Mouse (Mus musculus) splenic B cell, adult 2 months (primary cell): ENCODE data around the gene Ceacam13.
"Not testable (repeated sequence)": the region's sequence is repeated elsewhere in the genome, so short reads cannot be mapped to it uniquely, and the experiment has no call there.

ENCODE experiments used
- DNase-seq: peaks from one replicate; pipeline ENCODE4 v3.0.0-alpha.2; 2011; ENCODE audit warnings: low read depth, low spot score
- H3K27me3 ChIP-seq: 2 replicates; pipeline ENCODE4 v1.6.1; 2012; ENCODE audit warnings: mild to moderate bottlenecking, low read length, moderate library complexity, mixed read lengths; ENCODE audit not compliant: control insufficient read depth, poor library complexity, insufficient read depth, severe bottlenecking
- H3K36me3 ChIP-seq: 2 replicates; pipeline ENCODE4 v1.6.1; 2012; ENCODE audit warnings: mild to moderate bottlenecking, low read length, moderate library complexity, mixed read lengths; ENCODE audit not compliant: control insufficient read depth, poor library complexity, insufficient read depth, severe bottlenecking

The Ceacam13 gene

DNA sequence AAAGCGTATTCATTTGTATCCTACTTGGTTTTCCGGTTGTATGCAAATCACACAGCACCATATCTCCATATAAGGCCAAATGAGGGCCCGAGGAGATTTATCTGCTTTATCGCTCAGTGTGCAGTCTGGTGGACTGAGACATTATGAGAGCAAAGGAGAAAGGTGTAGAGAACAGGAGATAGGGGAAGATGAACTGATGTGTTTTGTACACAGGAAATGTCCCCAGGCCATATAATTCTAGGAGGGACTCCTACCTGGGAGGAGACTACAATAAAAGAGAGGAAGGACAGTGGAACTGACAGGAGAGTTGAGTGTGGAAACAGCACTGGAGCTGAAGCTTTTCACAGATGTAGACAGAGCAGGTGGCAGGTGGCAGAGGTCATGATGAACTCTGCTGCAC is at the start of gene Ceacam13:
Gene Ceacam13 (plus strand): TSS at position 301 of the 400 bp plus-strand sequence.
- H3K36me3 ChIP-seq, result no peaks in the 10 kb centered on the region
- no peaks in the 10 kb centered on the region for H3K27me3 ChIP-seq
- no peak for DNase-seq

DNA sequence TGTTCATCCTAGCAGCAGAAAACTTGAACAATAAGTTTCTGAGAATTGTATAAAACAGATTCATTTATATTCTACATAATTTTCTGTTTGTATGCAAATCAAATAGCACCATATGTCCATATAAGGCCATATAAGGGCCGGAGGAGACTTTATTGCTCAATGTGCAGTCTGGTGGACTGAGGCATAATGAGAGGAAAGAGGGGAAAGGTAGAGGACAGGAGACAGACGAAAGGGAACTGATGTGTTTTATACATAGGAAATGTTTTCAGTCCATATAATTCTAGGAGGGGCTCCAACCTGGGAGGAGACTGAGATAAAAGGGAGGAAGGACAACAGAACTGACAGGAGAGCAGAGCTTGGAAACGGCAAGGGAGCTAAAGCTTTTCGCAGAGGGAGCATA is 37.9 kb upstream of the Ceacam13 start, which contains the start of gene Ceacam11:
Gene Ceacam11 (plus strand): TSS at position 301 of the 400 bp plus-strand sequence.
- DNase-seq, result no peak
- Histone ChIP-seq H3K36me3 (no peaks in the 10 kb centered on the region), H3K27me3 (no peaks in the 10 kb centered on the region)

DNA sequence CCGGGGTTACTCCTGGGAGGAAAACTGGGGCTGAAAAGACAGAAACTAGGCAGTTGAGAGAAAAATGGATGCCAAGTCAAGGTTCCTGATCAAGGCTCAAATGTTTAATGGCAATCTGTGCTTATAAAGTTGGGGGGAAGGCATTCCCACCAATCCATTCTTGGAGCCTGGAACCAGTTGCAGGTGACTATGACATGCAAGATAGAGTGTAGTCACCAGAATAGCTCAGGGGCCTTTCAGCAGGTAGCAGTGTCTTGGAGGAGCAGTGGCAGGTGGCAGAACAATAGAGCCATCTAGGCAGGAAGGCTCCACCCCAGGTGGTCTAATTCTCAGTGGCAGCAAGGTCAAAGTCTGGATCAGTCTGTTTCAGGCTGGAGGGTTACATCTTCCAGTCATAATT is 8.6 kb upstream of the Ceacam13 start:
- not testable (repeated sequence) for H3K27me3 ChIP-seq, H3K36me3 ChIP-seq, DNase-seq

DNA sequence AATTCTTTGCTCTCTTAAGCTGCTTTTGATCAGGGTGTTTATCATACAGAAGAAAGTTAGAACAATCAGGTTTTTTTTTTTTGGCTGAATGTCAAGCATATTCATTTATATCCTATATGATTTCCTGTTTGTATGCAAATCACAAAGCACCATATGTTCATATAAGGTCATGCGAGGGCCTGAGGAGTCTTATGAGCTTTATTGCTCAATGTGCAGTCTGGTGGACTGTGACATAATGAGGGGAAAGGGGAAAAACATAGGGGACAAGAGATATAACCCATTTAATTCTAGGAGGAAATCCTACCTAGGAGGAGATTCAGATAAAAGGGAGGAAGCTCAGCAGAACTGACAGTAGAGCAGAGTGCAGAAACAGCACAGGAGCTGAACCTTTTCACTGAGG is 55.9 kb downstream of the Ceacam13 start, which contains the start of gene Ceacam12:
Gene Ceacam12 (plus strand): TSS at position 301 of the 400 bp plus-strand sequence.
- no peak for DNase-seq
- no peaks in the 10 kb centered on the region for H3K27me3 ChIP-seq
- no peaks in the 10 kb centered on the region for H3K36me3 ChIP-seq
